Mouse (Mus musculus): ENCODE measurements around the gene Dohh.
A peak's percentile ranks its signal among the peaks of the same experiment; 100 is the strongest.

Dohh gene

DNA sequence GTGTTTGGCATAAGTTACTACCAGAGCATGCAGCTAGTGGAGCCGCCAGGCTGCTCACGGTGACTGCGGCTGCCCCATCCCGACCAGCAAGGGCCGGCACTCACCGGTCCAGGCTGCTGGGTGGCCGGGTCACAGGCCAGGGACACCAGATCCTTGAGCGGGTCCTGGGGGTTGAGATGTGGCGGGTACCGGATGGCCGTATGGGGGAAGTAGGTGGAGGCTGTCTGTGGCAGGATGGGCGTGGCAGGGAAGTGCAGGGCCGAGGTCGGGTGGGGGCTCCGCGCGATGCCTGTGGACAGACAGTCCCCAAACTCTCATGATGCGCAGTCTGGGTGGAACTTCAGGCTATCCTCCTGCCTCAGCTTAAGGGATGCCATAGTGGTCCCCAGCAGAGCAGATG lies 20.5 kb downstream of the Dohh start:
- no peak for DNase-seq (ENCODE audit: low spot score in 2 of 2)

DNA sequence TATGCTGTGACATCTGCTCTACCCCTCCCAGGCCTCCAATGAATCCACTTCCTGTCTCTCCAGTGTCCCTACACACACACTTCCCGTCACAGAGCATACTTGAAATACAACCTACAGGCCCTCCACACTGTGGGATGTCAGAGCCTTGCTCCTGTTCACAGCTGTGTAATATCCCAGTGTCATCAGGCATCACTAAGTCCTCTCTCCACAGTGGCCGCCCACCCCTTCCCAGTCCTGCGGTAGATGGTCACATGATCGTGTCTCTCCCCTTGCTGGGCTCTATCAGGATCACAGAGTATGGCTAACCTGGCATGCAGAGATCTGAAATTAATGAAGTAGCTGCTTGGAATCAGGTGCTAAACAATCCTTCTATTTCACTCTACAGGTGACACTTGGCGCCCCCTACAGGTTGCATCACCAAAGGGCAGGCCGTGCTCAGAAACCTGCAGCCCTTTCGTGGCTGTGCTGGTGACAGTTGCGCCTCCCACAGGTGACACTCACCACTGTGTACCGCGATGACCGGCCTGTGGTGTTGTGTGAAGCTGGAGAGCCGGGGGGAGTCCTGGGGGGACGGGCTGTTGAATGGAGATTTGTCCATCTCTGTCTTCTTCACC lies 21.5 kb downstream of the Dohh start:
- peak in 1 of 2 experiments; percentile 67 for DNase-seq (ENCODE audit: low spot score in 2 of 2)

DNA sequence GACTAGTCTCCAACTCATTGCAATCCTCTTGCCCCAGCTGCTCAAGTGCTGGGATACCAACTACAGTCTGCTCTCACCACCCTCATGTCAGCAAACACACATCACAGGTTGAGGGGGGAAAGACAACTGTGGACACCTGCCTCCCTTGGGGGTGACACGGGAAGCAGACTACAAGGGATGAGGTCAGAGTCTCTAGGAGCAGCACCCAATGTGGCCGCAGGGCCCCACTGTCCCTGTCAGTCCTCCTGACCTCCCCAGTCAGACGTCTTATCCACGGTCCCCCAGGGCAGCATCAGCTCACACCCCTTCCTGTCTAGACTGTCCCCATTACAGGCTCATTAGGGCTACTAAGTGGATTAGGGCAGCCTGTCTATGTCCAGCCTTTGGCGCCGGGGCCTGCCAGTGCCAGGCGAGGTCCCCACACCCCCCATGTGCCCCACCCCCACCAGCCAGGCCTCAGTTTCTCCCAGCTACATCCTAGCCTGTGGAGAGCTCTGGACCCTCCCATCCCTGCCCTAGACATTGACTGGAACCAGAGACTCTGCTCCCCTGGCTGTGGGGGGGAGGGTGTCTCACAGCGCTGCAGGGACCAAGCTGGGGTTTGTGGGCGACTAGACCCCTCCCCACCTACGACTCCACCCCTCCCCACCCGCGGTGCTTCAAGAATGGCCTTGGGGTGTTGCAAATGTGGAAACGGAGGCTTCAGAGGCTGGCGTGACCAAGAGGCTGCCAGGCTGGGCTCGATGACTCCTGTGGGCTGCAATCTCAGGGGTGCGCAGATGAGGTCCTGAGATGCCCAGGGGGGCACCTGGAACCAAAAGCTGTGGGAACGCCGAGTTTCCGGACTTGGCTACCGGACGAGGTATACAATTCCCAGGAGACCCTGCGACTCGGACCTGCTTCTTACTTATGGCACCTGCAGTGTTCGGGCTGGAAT lies 22.5 kb downstream of the Dohh start:
- no peak for DNase-seq (ENCODE audit: low spot score in 2 of 2)

DNA sequence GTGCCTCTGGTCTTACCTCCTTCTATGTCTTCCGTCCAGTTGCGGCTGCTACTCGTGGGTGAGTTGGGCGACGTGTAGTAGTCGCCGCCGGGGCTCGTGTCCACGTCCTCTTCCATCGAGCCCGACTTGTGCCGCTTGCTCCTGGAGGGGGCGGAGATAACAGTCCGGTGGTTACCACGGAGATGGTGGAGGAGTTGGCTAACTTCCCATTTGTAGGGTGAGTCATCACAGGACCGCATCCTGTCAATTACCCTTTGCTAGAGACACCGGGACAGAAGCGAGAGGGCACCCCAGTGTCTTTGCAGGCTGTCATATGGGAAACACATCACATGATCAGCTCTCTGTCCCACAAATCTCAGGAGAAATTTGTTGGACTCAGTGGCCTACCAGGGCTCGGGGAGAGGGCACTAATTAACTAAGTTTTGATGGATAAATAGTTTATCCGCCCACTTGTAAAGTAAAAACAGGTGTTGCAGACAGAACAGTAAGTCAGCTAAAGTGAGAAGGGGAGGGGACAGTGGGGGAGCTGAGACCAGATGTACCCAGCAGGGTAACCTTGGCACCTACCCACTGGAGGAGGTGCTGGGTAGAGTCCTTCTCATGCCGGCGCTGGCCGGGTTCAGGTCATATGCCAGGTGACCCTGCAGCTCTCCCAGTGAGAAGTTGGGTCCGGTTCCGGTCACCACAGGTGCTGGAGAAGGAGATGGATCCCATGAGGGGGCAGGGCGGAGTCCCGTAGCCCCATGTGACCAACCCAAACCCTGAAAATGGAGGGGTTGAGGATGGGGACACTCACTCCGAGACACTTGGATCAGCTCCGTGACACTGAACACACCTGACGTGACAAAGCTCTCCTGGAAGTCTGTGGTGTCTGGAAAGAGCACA lies 23.6 kb downstream of the Dohh start:
- DNase-seq (ENCODE audit: low spot score in 2 of 2), result peak in 1 of 2 experiments; percentile 65

DNA sequence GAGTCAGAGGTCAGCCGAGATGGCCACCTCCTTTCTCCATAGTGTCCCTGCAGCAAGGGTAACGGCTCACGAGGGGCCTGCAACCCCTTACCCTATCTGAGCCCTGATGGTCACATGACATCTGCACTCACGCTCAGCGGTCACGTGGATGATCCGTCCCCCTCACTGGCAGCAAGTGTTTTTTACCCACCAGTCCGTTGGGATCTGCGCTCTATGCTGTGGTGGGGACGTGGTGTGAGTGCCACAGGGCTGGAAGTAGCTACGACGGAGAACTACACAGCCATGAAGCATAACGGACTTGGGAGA lies 24.1 kb downstream of the Dohh start:
- no peak for DNase-seq (ENCODE audit: low spot score in 2 of 2)

DNA sequence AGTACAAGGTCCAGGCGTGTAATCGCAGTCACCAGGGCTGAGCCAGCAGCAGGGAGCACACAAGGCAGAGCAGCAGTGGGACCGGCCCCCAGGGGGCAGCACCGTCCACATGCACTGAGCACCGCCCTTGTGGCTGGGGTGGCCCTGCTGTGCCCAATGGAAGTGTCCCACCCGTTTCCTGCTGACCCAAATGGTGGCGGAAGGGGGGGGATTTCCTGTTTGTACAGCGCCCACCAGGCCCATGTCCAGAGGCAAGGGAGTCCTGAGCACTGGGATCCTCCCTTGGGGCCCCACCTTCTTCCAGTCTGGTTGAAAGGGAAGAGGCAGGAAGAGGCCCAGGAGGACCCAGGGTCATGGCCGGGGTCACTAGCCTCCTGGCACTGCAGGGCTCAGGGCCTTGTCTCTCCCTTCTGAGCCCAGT lies 24.7 kb downstream of the Dohh start:
- DNase-seq (ENCODE audit: low spot score in 2 of 2), result peak in 1 of 2 experiments; percentile 68

DNA sequence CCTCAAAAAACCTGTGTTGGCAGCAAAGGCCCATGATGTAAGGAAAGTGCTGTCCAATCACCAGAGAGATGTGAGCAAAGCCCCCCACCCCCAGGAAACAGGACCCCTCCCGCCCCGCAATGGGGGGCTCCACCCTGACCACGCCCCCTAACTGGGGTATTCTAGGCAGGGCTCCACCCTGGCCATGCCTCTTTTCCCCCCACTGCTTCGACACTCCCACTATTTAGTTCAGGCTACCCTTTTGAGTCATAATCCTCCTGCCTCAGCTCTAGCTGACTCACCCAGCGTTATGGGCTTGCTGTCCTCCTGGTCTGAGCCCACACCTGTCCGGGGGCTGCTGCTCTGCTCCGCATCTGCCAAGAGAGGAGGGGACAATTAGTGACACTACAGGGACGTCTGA lies 25.1 kb downstream of the Dohh start:
- no peak for DNase-seq (ENCODE audit: low spot score in 2 of 2)

DNA sequence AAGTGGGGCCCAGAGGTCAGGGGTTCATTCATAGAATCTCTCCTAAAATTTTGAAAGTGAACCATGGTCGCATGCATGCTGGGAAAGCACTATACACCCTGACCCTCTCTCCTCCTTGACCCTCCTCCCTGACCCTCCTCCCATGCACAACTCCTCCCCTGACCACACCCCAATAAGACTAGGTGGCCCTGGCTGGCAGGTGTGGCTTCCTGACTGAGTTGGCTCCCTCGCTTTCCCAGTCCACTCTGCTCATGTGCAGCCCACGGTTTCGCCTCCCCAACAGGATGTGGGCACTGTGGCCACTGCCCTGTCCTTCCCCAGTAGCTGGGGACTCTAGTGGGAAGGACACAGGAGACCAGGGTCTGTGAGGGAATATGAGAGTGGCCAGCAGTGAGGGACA lies 26.1 kb downstream of the Dohh start:
- DNase-seq (ENCODE audit: low spot score in 2 of 2), result no peak

DNA sequence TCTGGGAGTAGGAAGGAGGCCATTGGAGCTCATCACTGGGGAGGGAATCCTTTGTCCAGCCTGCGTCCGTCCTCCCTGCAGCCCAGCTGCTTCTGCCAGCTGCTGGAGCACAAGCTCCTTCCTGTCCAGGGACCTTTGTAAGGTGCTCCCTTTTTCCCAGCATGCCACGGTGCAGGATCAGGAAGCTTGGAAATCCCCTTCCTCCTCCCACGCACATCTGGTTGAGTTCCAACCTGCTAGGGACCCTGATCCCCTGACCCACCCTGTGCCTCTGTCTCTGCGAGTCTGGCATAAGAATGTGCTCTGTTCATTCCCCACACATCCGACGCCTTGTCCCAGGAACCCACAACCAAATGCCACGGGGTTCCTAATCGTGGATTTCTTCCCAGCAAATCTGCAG lies 26.8 kb downstream of the Dohh start:
- DNase-seq (ENCODE audit: low spot score in 2 of 2), result no peak

DNA sequence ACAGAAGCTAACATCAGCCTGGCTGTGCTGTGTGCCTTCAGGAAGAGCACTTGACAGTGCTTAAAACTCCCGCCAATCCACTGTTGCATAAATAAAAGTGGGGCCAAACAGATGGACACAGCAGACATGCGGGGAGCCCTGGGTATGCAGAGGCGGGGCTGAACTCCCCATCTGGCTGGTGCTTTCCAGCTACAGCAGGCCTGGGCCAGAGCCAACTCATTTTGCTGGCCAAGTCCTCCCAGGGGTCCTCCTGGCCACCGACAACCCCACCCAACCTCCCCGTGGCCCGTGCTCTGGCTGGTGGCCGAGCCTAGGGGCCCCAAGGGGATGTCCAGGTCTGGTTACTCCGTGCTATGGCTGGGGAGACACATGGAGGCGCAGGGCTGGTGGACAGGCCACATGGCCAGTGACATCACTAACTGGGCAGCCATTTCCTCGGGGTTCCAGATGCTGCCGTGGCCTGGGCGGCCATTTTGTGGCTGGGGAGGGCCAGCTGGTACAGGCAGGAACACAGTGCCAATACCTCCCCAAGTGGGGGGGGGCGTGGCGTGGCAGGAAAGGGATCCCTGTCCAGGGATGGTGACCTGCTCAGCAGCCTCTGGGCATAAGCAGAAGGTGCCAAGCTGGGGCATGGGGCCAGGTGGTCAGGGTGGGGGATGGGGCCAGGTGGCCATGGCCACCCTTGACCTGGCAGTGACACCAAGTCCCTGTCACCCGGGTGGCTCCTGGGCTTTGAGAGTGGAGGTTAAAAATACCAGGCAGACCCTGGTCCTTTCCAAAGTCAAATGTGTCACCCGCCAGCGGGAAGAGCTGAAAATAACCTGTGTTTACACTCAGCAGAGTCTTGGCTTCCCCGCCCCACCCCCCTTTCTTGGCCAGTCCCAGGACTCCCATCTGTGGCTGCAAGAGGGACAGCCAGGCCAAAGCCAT lies 27.5 kb downstream of the Dohh start:
- peak; percentile 71 to 94 for DNase-seq (ENCODE audit: low spot score in 2 of 2)

DNA sequence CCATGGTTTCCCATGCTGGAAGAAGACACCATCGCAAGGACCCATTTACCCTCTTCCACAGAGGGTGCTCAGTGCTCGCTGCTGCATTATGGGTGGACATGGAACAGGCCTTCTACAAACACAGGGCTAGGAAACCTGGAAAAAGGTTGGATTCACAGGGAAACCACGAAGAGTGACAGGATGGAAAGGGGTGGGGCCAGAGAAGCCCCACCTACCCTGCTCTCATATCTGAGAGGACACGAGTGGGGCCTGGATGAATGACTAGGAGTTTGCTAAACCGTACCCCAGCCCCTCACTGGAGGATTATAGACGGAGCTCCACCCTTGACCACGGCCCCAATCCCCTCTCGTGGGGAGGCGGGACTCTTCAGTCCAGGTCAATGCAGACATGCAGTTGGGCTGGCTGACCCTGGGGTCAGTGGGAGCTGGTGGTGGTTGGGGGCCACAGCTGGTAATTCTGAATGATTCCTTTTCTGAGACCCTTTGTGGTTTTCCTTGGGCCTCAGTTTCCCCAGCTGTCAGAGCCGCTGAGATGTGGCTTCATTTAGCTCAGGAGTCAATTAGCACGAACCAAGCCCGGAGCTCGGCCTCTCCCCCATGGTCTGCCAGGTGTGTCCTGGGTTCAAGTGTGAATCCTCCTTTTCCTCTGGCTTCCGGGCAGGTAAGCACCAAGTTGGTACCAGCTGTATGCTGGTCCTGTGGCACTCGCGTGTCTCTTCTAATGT lies 28.5 kb downstream of the Dohh start:
- DNase-seq (ENCODE audit: low spot score in 2 of 2), result no peak

DNA sequence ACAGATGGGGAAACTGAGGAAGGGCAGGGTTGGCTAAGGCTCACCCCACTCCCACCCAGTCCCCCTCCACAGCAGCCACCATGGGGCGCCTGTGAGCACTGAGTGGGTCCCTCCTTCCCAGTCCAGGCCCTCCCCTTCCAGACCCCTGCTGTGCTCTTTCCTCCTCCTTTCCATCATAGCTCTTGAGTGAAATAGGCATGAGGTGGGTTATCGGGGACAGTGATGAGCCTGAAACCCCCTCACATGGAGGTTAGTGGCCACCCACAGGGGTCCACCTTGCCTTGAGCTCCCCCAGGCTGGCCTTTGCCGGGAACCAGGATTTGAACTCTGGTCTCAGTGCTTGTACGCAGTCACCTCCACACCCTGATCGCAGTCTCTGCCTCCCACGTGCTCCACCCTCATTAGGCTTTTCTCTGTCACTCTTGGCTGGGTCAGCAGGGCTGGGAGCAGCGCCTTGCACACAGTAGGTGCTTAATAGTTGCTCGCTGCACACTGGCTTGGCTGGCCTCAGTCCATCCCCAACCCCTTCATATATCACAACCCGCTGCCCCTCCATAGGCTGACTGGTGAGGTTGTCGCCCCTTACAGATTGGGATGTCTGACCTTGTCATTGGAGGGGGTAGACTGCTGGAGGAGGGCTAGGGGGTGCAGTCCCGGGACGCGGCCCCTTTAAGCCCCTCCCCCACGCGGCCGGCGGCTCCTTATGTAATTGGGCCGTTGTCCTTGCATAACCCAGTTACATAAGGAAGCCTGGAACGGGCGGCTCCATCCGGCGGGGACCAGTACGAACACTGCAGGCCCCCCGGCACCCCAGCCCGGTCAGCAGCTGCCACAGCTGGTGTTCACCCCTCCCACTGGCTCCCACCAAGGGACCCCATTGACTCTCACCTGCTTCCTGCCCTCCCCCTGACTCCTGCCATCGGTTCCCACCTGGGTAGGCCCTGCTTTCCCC lies 29.4 kb downstream of the Dohh start:
- DNase-seq (ENCODE audit: low spot score in 2 of 2), result no peak

DNA sequence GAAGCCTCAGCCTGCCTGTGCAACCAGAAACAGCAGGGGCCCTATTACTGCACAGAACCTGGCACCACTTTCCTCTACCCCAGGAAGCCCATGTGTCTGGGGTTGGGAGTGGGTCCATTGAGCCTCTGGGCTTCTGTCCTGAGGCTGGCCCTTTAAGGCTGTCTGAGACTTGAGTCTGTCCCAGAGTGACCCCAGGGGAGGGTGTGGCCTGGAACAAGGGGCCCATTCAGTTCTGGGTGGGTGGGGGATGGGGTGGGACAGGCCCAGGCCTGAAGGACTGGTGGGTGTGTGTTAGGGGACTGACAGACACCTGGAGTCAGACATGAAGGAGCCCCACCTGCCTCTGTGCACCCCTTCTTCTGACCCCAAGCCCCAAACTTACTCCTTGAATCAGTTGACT lies 30.5 kb downstream of the Dohh start:
- no peak for DNase-seq (ENCODE audit: low spot score in 2 of 2)

DNA sequence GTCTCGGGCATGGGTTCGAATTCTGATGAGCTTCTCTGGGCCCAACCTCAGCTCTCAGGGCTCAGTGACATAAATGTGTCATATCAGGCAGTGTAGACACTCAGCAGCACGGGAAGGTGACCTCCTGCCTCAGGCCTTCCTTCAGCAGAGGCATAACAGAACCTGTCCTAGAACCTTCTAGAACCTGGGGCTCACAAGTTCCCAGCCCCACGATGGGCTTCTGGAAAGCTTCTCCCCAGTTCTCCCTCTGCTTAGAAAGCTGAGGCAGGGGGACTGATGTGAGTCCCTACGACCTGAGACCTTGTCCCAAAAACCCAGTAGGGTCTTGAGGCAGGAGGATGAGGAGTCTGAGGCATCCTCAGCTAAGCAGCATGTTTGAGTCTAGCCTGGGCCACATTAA lies 30.9 kb downstream of the Dohh start:
- DNase-seq (ENCODE audit: low spot score in 2 of 2), result no peak

DNA sequence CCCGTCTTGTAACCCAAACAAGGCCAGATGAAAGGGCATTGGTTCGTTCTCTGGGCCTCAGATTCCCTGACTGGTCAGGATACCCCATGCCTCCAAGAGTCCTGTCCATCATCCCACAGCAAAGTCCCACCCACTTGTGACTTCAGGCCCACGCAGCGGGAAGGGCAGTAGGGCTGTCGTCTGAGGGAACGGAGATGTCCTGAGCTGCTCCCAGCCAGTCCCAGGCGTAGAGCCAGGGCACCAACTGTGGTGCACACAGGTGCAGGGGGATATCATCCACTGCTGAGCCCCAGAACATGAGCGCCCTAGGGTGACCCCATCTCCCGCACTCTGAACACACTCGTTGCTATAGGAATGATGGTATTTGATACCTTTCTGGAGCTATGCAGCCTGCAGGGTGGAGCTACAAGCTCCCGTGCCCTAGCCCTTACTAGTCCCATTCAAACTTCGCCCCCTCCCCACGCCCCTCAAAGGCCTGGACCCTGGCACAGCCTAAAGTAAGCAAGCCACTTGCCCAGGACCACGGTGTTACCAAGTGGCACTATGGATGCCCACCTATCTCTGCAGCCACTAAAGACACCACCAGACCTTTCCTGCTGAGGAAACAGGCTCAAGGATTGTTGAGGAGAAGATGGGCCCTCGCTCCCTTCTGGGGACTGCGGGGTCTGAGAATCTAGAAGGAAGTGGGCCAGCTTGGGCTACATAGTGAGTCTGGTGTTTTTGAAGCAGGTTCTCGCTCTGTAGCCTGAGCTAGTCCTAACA lies 31.5 kb downstream of the Dohh start:
- no peak for DNase-seq (ENCODE audit: low spot score in 2 of 2)

DNA sequence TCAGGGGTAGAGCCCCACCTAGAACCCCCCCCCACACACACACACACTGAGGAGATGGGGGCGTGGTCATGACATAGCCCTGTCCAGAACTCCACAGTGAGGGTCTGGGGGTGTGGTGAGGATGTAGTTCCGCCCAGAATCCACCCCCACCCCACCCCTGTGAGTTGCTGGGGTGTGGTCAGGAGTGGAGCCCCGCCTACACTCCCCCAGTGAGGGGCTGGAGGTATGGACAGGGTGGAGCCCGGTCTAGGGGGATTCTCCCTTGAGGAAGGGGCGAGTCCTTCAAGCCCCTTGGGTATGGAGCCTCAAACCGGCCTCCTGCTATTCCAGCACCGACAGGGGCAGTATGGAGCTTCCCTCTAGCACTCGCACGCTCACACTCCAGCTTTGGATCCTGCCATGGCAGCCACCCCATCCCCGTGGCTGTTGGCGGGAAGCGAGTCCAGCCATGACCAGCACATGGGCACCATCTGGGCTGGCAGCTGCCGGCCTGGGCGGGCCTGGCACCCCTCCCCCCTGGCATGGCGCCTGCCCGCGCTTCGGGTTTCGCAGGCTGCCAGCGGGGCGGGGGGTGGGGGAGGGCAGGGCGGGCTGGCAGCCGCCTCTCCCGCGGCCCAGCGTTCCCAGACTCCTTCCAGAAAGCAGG lies 32.5 kb downstream of the Dohh start:
- peak; percentile 79 to 97 for DNase-seq (ENCODE audit: low spot score in 2 of 2)

DNA sequence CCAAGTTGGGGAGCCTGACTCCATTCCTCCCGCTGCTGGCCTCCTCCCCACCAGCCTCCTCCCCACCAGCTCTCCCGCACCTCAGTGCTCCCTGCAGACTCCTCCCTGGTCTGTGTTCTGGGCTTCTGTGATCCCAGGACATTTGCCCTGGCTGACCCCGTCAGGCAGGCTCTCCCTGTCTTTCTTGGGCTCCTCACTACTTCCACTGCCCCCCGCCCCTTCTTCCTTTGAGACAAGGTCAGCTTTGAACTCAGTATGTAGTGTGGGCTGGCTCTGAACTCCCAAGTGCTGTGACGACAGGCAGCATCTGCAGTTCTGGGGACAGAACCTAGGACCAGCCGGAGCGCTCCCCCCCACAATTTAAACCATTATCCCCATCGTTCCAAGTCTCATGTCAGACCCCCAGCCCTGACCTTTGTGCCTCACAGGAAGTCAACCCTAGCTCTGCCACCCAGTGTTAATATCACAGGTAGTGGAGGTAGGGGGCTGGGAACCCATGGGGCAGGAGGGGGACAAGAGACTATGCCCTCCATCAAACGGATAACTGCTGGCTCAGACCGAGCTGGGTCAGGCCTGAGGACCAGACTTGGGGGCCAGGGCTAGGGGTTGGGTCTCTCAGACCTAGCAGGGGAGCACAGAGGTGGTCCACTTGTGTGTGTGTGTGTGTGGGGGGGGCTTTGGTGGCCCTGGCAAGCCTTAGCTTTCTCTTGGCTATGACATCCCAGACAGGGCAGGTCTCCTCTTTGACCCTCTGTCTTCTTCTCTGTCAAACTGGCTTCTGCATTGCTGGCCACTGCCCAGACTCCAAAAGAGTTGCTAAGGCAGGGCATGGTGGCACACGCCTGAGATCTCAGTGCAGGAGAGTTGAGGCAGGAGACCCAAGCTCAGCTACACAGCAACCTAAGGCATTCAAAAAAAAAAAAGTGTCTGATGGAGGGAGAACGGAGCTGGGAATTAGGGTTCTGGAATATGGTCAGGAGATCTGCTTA lies 33.3 kb downstream of the Dohh start:
- no peak for DNase-seq (ENCODE audit: low spot score in 2 of 2)

Measured in cerebellum, postnatal 4 days (tissue).